Mouse (Mus musculus): Measurements from ENCODE around the gene Anxa1.

- TF ChIP-seq CTCF (conservative IDR thresholded peaks at IDR 0.05; ENCODE audit: low read length): no peak
- TF ChIP-seq NANOG (IDR thresholded peaks at IDR 0.05; ENCODE audit: borderline replicate concordance, low read length): no peak
Observed at GRCm38 (mm10) chr19:20399187-20399586, 8.4 kb upstream of the Anxa1 start.

All from E14TG2a.4 (cell line).